Mouse (Mus musculus): Measurements from ENCODE around the gene Myo1e. TPM values are rescaled to one million over a fixed set of nuclear protein-coding genes. Genes with fewer than 3 reads are reported as not detected.
A peak's percentile ranks its signal among the peaks of the same experiment; 100 is the strongest.

Gene Myo1e
- polyA plus RNA-seq, 1 experiment from 2014 or later: 15.7 TPM

GRCm38 (mm10) chr9:70239229-70239628 is 32.1 kb downstream of the Myo1e start:
- no peak for TF ChIP-seq EP300 (optimal IDR thresholded peaks at IDR 0.05)
- no peak for TF ChIP-seq CTCF (IDR thresholded peaks at IDR 0.05; ENCODE audit: low read depth)
- Histone ChIP-seq H3K27me3 (ENCODE audit: control insufficient read depth, insufficient read depth, low read length) (no peaks in the 10 kb centered on the region), H3K9ac (ENCODE audit: low read length) (no peak overlapping the region), H3K27ac (replicated peaks) (no peak overlapping the region), H3K9me3 (ENCODE audit: control insufficient read depth, low read length) (no peaks in the 10 kb centered on the region), H3K36me3 (ENCODE audit: control insufficient read depth, insufficient read depth, low read length) (no peaks in the 10 kb centered on the region), H3K4me1 (replicated peaks; ENCODE audit: control insufficient read depth, insufficient read depth) (peaks cover 24% of the 10 kb centered on the region), H3K4me2 (replicated peaks; ENCODE audit: low read depth) (no peak overlapping the region), H3K4me3 (ENCODE audit: low read depth, low read length) (no peak overlapping the region)
- DNase-seq (ENCODE audit: low spot score): no peak
- ATAC-seq (ENCODE audit: low FRiP score, low TSS enrichment): no peak
- 77% methylated on average over 3 of the region's 3 CpGs for WGBS

DNA sequence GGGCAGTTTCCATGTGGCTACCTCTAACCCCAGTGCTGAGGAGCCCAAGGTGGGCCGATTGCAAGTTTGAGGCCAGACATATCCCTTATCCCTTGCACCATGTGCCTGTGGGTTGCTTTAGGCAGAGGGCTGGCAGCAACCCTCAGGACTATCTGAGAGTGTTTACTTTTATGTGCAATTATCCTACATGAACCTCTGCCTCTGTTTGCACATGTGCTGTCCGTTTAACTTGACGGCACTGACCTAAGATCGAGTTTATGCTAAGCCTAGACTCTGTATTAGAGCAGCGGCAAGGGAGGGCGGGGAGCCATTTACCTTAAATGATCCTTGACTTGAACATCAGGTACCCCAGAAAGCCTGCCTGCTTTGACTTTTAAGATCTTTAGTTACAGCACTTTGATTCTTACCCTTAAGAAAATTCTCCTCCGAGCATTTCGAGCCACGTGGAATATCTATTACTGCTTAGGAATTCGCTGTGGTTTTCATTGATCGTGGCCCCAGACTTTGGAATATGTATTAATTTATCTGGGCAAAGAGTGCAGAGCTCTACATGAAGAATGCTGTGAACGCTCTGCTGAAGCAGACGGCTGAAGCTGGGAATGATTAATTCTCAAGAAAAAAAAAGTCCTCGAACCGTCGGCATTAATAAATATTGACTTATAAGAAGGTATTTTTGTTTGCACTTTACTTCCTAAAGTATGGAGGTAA is 33.7 kb downstream of the Myo1e start:
- peaks cover 24% of the 10 kb centered on the region for H3K4me1 ChIP-seq (replicated peaks; ENCODE audit: control insufficient read depth, insufficient read depth)
- no peak overlapping the region for H3K4me3 ChIP-seq (ENCODE audit: low read depth, low read length)
- H3K9me3 ChIP-seq (ENCODE audit: control insufficient read depth, low read length): no peaks in the 10 kb centered on the region
- H3K4me2 ChIP-seq (replicated peaks; ENCODE audit: low read depth): no peak overlapping the region
- H3K27ac ChIP-seq (replicated peaks): peak overlapping the region; percentile 91
- 17% methylated on average over 16 of the region's 16 CpGs for WGBS
- no peaks in the 10 kb centered on the region for H3K27me3 ChIP-seq (ENCODE audit: control insufficient read depth, insufficient read depth, low read length)
- TF ChIP-seq EP300 (optimal IDR thresholded peaks at IDR 0.05): no peak
- no peak for TF ChIP-seq CTCF (IDR thresholded peaks at IDR 0.05; ENCODE audit: low read depth)
- H3K36me3 ChIP-seq (ENCODE audit: control insufficient read depth, insufficient read depth, low read length): no peaks in the 10 kb centered on the region
- ATAC-seq (ENCODE audit: low FRiP score, low TSS enrichment) (peak; percentile 3), DNase-seq (ENCODE audit: low spot score) (no peak)
- no peak overlapping the region for H3K9ac ChIP-seq (ENCODE audit: low read length)

GRCm38 (mm10) chr9:70241411-70241961 is 34.3 kb downstream of the Myo1e start:
- H3K4me1 ChIP-seq (replicated peaks; ENCODE audit: control insufficient read depth, insufficient read depth): peaks cover 24% of the 10 kb centered on the region
- peak overlapping the region; percentile 91 for H3K27ac ChIP-seq (replicated peaks)
- DNase-seq (ENCODE audit: low spot score) (peak; percentile 75), ATAC-seq (ENCODE audit: low FRiP score, low TSS enrichment) (peak; percentile 66)
- H3K4me2 ChIP-seq (replicated peaks; ENCODE audit: low read depth): no peak overlapping the region
- no peaks in the 10 kb centered on the region for H3K9me3 ChIP-seq (ENCODE audit: control insufficient read depth, low read length)
- WGBS: 14% methylated on average over 8 of the region's 8 CpGs
- H3K36me3 ChIP-seq (ENCODE audit: control insufficient read depth, insufficient read depth, low read length): no peaks in the 10 kb centered on the region
- H3K4me3 ChIP-seq (ENCODE audit: low read depth, low read length): no peak overlapping the region
- no peak for TF ChIP-seq EP300 (optimal IDR thresholded peaks at IDR 0.05)
- TF ChIP-seq CTCF (IDR thresholded peaks at IDR 0.05; ENCODE audit: low read depth): no peak
- no peak overlapping the region for H3K9ac ChIP-seq (ENCODE audit: low read length)
- no peaks in the 10 kb centered on the region for H3K27me3 ChIP-seq (ENCODE audit: control insufficient read depth, insufficient read depth, low read length)

DNA sequence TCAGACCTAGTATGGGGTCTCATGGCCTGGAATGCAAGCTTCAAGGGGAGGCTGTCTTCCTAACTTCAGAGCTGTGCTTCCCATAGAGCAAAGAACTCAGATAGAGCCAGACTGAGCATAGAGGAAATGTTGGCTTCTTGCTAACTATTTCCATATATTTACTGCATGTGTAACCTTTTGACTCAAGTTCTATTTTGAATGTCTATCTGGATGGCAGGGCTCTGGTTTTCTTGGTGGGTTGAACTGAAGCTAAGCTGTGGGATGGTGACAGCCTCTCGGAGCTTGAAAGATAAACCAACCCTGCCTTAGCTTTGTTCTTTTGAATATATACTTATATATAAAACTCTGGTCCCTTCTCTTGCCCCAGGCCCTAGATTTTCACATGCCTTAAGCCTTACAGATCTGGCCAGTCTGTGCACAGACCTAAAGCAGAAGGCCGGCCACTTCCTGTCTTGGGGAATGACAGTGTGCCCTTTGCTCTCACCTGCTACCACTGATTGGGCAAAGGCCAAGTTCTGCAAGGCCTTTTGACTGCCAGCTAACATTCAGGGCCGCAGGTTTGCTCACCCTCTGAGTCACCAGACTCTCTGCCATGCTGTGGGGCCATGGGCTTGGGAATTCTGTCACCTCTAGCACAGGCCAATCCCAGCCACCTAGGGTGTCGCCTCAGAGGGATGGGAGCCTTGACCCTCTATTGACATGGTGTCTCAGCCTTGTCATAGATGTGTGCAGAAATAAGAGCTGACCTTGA is 35.1 kb downstream of the Myo1e start:
- Histone ChIP-seq H3K9me3 (ENCODE audit: control insufficient read depth, low read length) (no peaks in the 10 kb centered on the region), H3K27me3 (ENCODE audit: control insufficient read depth, insufficient read depth, low read length) (no peaks in the 10 kb centered on the region), H3K9ac (ENCODE audit: low read length) (peak overlapping the region; percentile 27; the same call in 1 of the 2 replicates), H3K4me1 (replicated peaks; ENCODE audit: control insufficient read depth, insufficient read depth) (peaks cover 24% of the 10 kb centered on the region), H3K27ac (replicated peaks) (peak overlapping the region; percentile 91), H3K4me3 (ENCODE audit: low read depth, low read length) (no peak overlapping the region), H3K4me2 (replicated peaks; ENCODE audit: low read depth) (no peak overlapping the region; the same call in 1 of the 2 replicates), H3K36me3 (ENCODE audit: control insufficient read depth, insufficient read depth, low read length) (no peaks in the 10 kb centered on the region)
- WGBS: 31% methylated on average over 4 of the region's 4 CpGs
- TF ChIP-seq EP300 (optimal IDR thresholded peaks at IDR 0.05): no peak
- DNase-seq (ENCODE audit: low spot score) (peak; percentile 69), ATAC-seq (ENCODE audit: low FRiP score, low TSS enrichment) (peak; percentile 82)

GRCm38 (mm10) chr9:70243241-70243640 is 36.1 kb downstream of the Myo1e start:
- WGBS: 33% methylated on average over 8 of the region's 8 CpGs
- Histone ChIP-seq H3K27me3 (ENCODE audit: control insufficient read depth, insufficient read depth, low read length) (no peaks in the 10 kb centered on the region), H3K9me3 (ENCODE audit: control insufficient read depth, low read length) (no peaks in the 10 kb centered on the region), H3K4me2 (replicated peaks; ENCODE audit: low read depth) (peak overlapping the region; percentile 36), H3K36me3 (ENCODE audit: control insufficient read depth, insufficient read depth, low read length) (no peaks in the 10 kb centered on the region), H3K9ac (ENCODE audit: low read length) (peak overlapping the region; percentile 18; the same call in 1 of the 2 replicates), H3K27ac (replicated peaks) (peak overlapping the region; percentile 86), H3K4me1 (replicated peaks; ENCODE audit: control insufficient read depth, insufficient read depth) (peaks cover 24% of the 10 kb centered on the region), H3K4me3 (ENCODE audit: low read depth, low read length) (no peak overlapping the region)
- ATAC-seq (ENCODE audit: low FRiP score, low TSS enrichment) (0 out of 2 replicates have a peak, but pooled peaks have one; percentile 28), DNase-seq (ENCODE audit: low spot score) (no peak)
- TF ChIP-seq CTCF (IDR thresholded peaks at IDR 0.05; ENCODE audit: low read depth) (no peak), EP300 (optimal IDR thresholded peaks at IDR 0.05) (no peak)

Data from stomach, postnatal 0 days (tissue).